Mouse (Mus musculus) adrenal gland, postnatal 10 days (tissue): ENCODE results near the gene Dera. TPM values are rescaled to one million over a fixed set of nuclear protein-coding genes. Genes with fewer than 3 reads are reported as not detected.

ENCODE experiments used
- DNase-seq: peaks from one replicate; pipeline ENCODE4 v3.0.0; 2021; ENCODE audit warnings: mixed read lengths
- total RNA-seq, 2 experiments: library from RNA; stranded (reverse); gene quantifications; 2 replicates each; pipeline ENCODE4 v1.2.3; 2021

The Dera gene
- total RNA-seq, 2 experiments from 2014 or later, result 28.9 to 31.6 TPM

DNA sequence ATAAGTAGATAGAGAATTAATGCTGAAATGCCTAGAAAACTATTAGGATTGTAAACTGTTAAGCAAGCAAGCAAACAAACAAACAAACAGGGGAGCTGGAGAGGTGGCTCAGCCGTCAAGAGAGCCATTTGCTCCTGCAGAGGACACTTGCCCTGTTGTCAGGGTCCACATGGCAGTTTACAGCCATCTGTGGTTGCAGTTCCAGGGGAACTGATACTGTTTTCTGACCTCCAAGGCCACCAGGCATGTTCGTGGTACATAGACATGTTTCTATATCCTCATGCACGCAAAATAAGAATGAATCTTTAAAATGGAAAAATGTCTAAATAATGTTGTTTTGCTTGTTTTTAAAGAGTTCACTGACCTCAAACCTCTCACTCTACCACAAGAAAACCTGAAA is 52.0 kb downstream of the Dera start:
- no peak for DNase-seq

DNA sequence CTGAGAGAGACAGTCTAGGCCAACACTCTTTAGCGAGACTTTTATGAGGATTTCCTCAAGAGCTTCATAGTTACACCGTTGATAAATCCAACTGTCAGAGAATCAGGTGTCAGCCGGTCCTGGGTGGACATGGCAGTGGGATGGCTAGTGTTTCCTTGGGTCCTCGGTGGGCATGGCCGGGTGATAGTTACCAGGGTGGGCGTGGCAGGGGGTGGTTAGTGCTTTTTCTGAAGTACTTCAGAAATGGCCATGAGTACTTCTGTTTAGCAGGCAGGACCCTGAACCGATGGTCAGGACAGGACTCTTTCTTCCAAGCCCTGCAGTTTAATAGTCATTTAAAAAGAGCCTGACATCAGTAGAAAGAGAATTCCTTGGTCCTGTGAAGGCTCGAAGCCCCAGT is 52.5 kb downstream of the Dera start:
- DNase-seq, result no peak

DNA sequence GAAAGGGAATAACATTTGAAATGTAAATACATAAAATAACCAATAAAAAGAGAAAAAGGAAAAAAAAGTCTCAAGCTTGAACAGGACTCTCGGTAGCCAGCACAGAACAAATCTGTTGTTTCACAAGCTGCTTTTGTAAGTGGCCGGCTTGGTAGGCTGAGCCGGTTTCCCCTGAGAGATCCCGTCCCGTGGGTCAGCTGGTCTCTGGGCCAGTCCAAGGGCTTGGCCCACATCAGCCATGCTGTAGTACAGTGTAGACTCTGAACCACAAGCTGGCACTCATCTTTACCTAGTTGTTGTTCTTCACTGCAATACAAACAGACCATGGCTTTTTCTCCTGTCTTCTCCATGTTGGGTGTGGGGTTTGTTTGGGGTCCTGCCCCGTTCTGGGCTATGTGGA is 53.0 kb downstream of the Dera start:
- peak; percentile 64 for DNase-seq

DNA sequence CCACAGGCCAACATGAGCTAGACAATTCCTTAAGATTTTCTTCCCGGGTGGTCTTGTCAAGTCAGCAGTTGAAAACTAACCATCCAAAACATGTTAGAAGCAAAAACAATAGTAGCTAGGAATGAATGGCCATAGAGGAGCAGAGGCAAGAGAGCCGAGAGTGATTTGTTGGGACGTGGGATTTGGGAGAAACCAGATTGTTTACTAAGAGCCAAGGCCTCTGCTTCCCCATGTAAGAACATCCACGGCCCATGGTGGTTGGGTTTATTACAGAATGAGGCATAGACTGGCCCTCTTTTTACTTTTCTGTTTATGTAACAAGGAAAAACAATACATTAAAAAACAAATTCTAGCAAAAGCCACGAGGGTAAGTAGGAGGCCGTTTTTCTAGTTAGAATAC is 54.4 kb downstream of the Dera start:
- DNase-seq, result no peak

DNA sequence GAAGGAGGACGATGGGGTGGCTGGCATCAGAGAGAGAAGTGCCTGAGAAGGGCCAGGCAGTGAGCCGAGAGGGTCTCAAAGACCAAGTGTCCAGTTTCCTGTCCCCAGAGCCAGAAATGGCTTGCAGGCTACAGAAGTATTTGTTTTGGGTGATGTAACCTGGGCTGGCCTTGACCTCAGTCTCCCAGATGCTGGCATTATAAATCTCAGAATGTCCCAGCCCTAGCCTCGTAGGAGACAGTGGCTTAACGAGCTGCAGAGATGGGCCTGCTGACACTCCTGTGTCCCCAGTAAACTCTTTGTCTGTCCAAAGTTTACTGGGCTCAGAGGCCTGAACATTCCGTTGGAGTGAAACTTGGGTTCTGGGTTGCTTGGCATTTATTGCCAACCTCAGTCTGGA is 55.8 kb downstream of the Dera start:
- peak; percentile 50 for DNase-seq

DNA sequence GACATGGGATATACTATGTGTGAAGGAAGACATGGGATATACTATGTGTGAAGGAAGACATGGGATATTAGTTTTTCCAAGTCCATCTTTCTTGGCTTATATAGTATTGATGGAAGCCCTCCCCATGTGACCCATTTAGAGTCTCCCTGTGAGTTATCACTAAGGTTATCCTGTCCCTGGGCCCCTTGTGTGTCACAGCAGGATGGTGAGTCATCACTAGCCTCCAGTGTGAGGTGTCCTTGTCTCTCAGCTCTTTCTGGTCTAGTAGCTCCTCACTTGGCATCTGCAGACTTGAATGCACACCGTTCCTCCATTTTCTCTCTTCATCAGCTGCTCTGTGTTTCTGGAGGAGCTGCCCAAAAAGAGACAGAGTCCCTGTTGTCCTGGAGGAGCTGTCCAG is 59.7 kb downstream of the Dera start:
- peak; percentile 62 for DNase-seq

DNA sequence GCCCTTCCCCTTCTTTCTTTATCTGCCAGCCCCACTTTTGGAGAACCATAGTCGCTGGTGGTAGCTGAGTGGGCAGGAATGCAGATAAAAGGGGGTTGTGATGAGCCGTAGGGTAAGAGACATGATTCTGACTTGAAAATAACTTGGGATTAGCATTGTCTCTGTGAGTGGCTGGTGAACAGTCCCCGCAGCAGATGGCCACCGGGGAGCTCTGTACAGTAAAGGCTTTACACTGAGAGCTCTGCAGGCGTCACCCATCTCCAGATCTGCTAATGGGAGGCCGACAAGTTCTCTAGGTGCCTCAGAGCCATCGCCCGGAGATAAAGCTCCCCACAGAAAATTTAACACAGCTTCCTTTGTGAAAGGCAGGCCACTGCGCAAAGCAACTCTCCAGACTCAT is 62.2 kb downstream of the Dera start:
- DNase-seq, result no peak

DNA sequence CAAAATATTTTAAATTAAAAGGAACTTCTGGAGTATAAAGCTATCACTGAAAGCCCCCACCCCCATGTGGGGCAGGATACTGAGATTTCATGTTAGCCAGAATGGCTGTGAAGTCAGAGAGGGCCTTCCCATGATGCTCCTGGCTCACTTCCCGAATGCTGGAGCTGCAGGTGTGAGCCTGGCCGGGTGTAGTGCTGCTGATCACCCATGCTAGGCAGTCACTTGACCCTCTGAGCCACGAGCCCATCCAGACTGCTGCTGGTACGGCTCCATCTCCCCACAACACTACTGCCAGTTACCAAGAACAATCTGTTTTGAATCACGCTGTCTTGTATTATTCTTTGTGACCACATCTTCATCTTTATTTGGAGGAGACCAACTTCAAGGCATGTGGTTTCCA is 68.2 kb downstream of the Dera start:
- DNase-seq, result no peak

DNA sequence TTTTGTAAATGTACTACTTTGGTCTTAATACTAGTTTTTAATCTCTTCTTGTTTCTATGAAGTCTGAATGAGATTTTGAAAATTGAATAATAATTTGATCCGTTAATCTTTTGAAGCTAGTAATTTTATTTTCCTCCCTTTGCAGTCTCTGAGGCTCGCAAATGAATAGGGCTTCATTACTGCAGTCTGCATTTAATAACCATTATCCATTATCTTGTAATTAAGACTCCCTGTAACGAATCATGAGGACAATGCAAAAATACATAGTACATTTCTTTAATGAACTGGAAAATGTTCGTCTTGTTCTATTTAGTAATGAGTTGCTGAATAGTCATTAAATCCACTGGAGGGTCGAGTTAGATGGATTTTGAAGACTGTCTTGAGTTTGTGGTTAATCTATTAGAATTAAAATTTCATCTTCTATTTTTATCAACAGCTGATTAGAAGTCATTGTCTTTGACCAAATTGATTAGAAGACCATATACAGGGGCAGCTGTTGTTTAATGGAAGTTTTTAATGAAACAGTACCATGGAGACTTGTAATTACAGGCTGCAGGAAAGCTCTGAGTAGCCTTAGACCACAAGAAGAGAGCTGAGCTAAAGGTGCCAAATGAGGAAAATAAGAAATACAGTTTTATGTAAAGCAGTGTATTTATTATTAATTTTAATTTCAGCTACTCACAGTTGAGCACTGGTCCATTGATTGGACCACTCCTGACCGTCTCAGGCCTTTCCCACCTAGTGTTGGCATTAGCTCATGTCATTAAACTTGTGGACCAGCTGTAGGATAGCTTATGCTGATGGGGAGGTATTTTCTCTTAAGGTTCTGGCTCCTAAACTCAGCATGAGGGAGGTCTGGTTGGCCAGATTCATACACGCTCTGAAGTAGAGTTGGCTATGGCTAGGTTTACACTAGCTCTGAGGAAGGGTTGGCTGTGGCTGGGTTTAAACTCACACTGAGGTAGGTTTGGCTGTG is 70.0 kb downstream of the Dera start:
- no peak for DNase-seq

DNA sequence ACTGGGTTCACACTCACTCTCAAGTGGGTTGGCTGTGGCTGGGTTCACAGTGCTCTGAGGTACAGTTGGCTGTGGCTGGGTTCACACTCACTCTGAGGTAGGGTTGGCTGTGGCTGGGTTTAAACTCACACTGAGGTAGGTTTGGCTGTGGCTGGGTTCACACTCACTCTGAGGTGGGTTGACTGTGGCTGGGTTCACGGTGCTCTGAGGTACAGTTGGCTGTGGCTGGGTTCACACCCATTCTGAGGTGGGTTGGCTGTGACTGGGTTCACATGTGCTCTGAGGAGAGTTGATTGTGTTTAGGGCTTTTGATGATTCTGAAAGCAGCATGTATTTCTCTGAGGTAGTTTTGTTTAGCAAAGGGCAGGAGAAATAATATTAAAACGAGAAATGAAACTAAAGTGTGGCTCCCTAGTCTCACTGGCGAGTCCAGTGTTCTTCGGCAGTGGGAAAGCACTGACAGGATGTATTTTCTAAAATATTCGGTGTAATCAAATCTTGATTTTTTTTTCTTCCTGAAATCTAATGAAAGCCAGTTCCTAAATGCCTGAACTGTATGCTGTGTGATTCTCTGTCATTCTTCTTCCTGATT is 70.8 kb downstream of the Dera start:
- DNase-seq, result no peak

DNA sequence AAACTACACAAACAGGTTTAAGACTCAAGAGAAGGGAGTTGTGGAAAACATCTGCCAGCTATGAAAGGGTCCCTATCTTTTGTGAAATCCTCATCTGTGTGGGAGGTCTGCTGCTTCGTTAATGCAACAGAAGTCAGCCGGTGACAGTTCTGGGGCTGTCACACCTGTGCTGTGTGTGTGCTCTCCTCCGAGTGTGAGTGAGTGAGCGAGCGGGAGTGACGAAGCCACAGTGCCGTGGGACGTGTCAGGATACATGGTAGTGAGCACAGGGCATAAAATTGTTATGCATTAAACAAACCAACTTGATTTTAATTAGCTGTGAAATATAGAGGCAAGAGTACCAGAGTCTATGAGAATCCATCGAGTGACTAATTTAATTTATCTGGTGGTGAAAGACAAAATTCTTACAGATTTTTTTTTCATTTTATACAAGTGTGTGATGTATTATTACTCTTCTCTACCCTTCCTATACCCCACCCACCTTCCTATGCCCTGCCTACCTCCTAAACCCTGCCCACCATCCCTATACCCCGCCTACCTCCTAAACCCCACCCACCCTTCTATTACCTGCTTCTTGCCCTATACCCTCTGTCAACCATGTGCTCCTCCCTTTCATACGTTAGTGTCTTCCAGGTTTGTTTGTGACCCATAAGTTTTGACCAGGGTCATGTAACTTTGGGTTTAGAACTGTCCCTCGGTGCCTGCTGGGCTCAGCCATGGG is 74.9 kb downstream of the Dera start:
- DNase-seq, result no peak

DNA sequence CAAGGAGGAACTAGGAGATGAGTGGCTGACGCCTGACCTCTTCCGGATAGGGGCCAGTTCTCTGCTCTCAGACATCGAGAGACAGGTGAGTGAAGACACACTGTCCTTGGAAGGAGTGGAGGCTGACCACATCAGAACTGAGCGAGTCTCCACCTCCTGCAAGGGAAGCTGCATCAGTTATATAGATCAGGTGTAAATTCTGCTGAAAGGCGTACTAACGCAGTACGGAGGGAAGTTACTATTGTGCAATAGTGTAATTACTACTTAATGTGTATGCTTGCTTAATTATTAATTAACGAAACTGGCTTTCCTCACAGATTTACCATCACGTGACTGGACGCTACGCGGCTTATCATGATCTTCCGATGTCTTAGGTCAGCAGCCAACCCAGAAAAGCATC is 82.5 kb downstream of the Dera start:
- no peak for DNase-seq

DNA sequence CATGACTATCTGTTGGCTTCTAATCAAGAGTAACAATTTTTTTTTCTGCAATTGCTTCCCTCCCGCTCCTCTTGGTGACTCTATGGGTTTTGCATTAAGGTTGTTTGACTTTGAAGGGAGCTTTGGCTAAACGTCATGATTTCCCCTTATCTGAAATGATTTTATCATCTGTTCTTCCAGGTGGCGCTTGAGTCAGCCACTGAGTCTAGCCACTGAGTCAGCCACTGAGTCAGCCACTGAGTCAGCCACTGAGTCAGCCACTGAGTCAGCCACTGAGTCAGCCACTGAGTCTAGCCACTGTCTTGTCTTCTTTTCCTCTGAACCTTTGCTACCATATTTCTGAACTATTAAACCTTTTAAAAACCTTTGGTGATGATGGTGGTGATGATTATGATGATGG is 89.0 kb downstream of the Dera start:
- DNase-seq, result peak; percentile 49

DNA sequence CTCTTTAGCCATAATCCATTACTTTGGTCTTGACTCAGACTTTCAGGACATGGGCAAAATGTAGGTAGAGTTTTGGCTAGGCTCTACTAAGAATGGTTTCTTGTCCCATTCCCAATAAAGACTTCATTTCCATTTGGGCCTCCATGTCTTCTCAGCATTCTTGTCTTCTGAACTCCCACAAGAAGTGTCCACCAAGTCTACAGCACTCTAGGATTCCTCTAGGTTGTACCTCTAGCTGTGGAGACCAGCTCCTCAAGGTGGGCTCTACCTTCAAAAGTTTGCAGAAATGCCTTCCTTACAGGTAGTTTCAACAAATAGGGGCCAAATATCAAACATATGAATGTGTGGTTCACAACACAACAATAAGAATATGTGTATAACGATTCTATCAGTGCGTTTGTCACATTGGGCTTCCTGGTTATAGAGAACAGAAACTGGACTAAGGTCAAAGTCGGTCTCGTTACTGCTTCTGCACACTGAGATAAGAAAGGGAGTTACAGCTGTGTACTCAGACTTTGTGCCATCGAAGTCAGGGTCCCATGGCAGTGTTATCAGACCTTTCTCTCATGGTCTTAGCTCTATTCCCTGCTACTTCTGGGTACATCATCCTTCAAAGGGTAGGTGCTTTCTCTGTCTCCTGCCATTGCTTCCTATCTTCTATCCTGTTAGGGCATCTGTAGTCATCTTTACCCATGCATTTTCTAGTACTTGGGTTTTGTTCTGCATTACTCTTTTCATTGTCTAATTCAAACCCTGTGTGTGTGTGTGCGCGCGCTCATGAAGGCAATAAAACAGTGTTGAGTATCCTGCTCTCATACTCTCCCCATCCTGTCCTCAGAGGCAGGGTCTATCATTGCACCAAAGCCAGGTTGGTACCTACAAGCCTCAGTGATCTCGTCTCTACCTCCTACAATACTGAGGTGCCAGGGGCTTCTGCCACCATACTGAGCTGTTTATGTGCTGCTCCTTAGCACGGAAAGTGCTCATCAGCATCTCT is 103.2 kb downstream of the Dera start:
- no peak for DNase-seq

DNA sequence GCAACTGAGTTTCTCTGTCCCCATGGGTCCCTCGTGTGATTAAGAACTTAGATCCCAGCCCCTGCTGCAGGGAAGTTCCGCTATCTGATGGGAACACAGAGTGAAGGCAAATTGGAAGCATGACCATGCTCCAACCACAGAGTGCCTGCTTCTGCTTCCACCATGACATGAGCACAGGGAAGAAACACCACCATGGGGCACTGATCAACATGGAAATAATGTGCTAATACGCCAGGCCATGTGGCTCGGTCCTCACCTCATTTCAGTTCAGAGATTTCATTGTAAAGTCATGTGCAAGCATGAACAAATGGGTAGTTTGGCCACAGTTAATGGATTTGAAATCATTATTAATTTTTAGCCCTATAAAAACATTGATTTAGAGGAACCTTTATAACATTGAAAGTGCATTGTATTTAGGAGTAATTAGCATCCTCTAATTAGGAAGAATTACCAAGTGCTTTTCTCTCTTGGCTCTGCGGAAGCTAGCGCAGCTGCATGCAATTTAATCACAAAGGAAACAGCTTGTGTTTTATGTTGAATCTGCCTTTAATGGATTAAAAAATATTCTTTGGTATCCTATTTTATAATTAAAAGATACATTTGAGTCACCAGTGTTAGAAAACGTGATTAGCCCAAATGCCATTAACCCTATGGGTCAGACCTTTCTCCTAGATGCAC is 115.7 kb downstream of the Dera start:
- no peak for DNase-seq

DNA sequence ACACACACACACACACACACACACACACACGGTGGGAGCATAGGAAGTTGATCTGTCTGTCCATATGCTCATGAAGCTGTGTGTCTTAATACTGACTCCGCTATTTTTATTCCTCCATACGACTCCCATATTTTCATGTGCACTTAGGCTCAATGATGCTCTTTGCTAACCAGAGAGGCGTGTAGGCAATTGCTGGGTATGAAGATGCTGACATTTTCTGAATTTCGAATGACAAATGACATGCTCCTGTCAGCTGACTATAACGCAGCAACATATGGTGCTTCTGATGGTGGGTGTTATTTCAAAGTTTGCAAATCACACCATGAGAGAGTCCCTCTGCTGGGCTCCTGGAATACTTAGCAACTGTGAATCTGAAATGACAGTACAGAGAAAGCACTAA is 116.3 kb downstream of the Dera start:
- DNase-seq, result no peak

DNA sequence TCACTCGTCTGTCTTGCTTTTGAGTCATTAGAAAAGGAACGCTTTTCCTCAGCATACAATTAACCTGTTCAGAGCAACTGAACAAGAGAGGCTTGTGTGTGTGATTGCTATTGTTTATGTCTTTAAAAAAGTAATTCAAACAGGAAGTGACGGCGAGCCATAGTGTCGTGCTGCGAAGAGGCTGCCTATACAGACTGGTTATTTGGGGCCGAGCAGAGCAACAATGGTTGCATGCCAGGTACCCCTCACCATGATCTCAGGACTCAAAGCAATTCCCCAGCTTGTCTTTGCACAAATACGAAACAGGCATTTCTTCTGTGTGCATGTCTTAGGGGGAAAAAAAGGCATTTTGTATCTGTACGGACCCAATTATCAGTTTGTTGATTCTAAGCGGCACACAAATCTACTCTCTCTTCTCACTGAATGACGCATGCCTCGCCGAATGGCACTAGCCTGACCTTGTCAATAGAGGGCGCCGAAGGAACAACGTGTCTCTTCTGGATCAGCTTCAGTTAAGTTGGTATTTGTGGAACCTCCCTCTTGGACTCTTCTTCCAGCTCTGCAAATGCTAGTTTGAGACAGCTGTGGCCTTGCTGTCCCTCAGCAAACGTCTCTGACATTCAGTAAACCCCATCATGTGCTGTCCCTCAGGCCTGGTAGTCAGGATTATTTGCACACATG is 117.8 kb downstream of the Dera start:
- peak; percentile 78 for DNase-seq

DNA sequence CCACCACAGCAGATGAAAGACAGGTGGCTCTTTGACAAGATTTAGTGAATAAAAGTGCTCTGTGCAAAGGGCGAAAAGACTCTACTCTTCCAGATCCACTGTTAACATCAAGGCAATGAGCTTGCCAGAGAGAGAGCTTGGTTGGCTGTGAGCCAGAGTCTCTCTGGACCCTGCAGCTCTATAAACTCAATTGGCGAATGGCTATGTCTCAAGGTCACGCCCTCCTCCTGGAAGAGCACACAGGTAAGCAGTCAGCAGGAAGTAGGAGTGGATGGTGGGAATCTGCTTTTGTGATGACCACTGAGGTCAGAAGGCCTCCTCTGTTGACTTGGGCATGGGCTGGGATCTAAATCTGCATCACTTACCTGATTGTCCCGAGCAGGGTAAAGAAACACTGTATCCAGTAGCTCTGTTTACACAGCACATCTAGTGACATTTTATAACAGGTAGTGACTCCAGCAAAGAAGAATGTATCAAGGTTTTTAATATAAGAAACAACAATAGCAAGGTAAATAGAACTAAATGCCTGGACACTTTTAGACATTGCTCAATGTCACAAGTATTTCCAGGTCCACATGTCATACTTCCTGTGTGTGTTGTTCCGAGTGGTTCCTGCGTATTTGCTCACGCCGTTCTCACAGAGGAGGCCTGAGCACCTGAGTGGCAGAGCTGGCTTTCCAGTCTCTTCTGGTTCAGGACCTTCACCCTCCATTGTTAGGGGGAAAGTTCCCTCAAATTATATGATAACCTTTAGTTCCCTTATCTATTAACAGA is 120.3 kb downstream of the Dera start:
- no peak for DNase-seq

DNA sequence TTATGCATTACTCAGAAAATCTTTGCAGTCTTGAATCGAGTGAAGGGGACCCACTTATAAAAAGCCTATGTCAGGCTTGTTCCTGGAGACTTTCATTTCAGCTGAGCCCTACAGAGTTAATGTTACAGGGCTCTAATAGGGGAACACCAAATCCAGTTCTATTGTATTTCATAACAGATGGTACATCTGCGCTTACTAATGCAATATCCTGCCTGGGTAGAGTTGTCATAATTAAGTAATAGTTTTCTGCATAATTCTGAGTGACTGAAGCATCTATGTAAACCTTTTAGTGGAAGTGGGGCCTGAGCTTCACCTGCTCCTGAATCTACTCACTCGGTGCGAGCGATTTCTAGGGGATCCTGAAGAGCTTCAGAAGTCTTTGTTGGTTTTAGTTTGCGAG is 131.3 kb downstream of the Dera start:
- DNase-seq, result no peak
